ENCODE assay signal across 18 mouse cellular contexts in the genomic region with DNA sequence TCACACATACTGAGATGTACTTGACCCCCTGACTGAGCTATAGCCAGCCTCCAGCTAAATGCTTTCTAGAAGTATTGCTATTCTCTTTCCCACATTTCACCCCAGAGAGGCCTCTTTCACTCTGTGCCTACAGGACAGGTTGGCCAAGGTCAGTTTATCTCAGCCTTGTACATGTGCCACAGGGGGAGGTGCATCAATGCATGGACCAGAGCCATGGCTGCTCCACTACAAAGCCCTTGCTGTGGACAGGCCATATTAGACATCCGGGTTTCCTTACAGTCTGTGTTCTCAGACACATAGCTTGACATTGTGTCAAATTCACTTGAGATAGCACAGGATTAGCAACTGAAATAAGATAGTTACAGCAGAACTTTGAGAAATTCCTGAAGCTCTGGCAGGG. TPM values are rescaled to one million over a fixed set of nuclear protein-coding genes. Genes with fewer than 3 reads are reported as not detected.
DNase-seq lines count a peak whose midpoint lies in the region; ATAC-seq and TF ChIP-seq lines count a peak whose summit lies in the region.
"Had no signal": no experiment of that assay in that cellular context is flagged by ENCODE, and none has a peak within 500 bp of the region (broad histone marks: within the 10 kb centered on the region; RNA-seq: fewer than 3 reads in every experiment).

No protein-coding gene starts in this region.

- 10% methylated on average over 1 of the region's 1 CpGs for WGBS in liver, adult 2 months
- WGBS in forebrain, embryonic 15.5 days, result 89% methylated on average over 1 of the region's 1 CpGs

- H3K27me3 ChIP-seq in liver, adult 2 months (ENCODE audit: control insufficient read depth, insufficient read depth, low read length), result no peaks in the 10 kb centered on the region
- H3K27me3 ChIP-seq in forebrain, embryonic 15.5 days, result no peaks in the 10 kb centered on the region
- H3K27me3 ChIP-seq: midbrain, embryonic 13.5 days had no signal

- H3K4me1 ChIP-seq in liver, adult 2 months (ENCODE audit: control insufficient read depth, insufficient read depth, low read length), result peaks cover 2% of the 10 kb centered on the region
- H3K4me1 ChIP-seq in forebrain, embryonic 15.5 days, result no peaks in the 10 kb centered on the region
- H3K4me1 ChIP-seq: midbrain, embryonic 13.5 days had no signal

- peak; percentile 77 for DNase-seq in liver, adult 2 months (ENCODE audit: extremely low read depth, low read depth, low spot score)
- DNase-seq in liver, result no peak
- DNase-seq in adrenal gland, postnatal 10 days, result peak; percentile 75
- DNase-seq in heart, adult 9 months (ENCODE audit: low spot score in 2 of 2), result peak; percentile 52 to 72
- DNase-seq in heart, postnatal 36 days, result peak; percentile 43 to 46
- no peak for DNase-seq in left cerebral cortex, postnatal 25 days (ENCODE audit: low spot score in 2 of 2)
- DNase-seq: cerebellum, adult 8-10 months; embryo, embryonic 11 days; lung, postnatal 36 days had no signal

- H3K36me3 ChIP-seq in liver, adult 2 months (ENCODE audit: control insufficient read depth, insufficient read depth, low read length), result no peaks in the 10 kb centered on the region
- H3K36me3 ChIP-seq in forebrain, embryonic 15.5 days, result no peaks in the 10 kb centered on the region
- H3K36me3 ChIP-seq: G1E; midbrain, embryonic 13.5 days had no signal

- no peaks in the 10 kb centered on the region for H3K79me2 ChIP-seq in liver, adult 2 months (ENCODE audit: control insufficient read depth, insufficient read depth, low read length)

- no peak for ATAC-seq in forebrain, embryonic 15.5 days (replicated peaks)
- ATAC-seq: hindbrain, postnatal 0 days; midbrain, embryonic 13.5 days had no signal

- H3K4me2 ChIP-seq in forebrain, embryonic 15.5 days (replicated peaks), result no peak overlapping the region
- H3K4me2 ChIP-seq: midbrain, embryonic 13.5 days had no signal

- H3K4me3 ChIP-seq in liver, adult 2 months (ENCODE audit: insufficient read depth, low read depth, low read length), result no peak overlapping the region
- no peak overlapping the region for H3K4me3 ChIP-seq in forebrain, embryonic 15.5 days
- H3K4me3 ChIP-seq: layer of hippocampus, adult 2 months; left cerebral cortex, adult 2 months; midbrain, embryonic 13.5 days had no signal

- intact Hi-C loops in heart, postnatal 36 days (cut with DNase I), result no loop called here
- intact Hi-C loops in left cerebral cortex, postnatal 25 days (cut with DNase I), result no loop called here

- TF ChIP-seq CTCF in liver, adult 2 months (IDR thresholded peaks at IDR 0.05; ENCODE audit: low read depth, low read length), result no peak

- no peak overlapping the region for H3K27ac ChIP-seq in liver, adult 2 months (replicated peaks; ENCODE audit: insufficient read depth, low read depth, low read length)
- no peak overlapping the region for H3K27ac ChIP-seq in forebrain, embryonic 15.5 days (replicated peaks)
- H3K27ac ChIP-seq: hindbrain, postnatal 0 days; layer of hippocampus, adult 2 months; left cerebral cortex, adult 2 months; midbrain, embryonic 13.5 days had no signal

- H3K9me3 ChIP-seq in forebrain, embryonic 15.5 days, result no peaks in the 10 kb centered on the region
- H3K9me3 ChIP-seq: midbrain, embryonic 13.5 days had no signal

- H3K9ac ChIP-seq in liver, adult 2 months (ENCODE audit: low read depth, low read length), result no peak overlapping the region
- H3K9ac ChIP-seq in forebrain, embryonic 15.5 days (replicated peaks), result no peak overlapping the region
- H3K9ac ChIP-seq: midbrain, embryonic 13.5 days had no signal

- TF ChIP-seq POLR2A in liver, adult 2 months (IDR thresholded peaks at IDR 0.05; ENCODE audit: extremely low read depth, insufficient read depth, low read length), result no peak

RNA-seq across cellular contexts. Expression of a gene that starts 25.1 kb away (rescaled TPM):
- total RNA-seq in liver, adult 2 months (2014; rRNA removed), result 0.92 and 1.3 TPM in 2 replicates
- polyA plus RNA-seq in liver, adult 2 months (2012; rRNA removed), result 0.81 and 0.91 TPM in 2 replicates
- 10 to 100 TPM; 23.5 to 24.7 TPM for total RNA-seq in adrenal gland, postnatal 10 days (2021)
- 10 to 100 TPM in 1 of 2 experiments, 1 to 10 TPM in 1; 7.0 to 10.2 TPM for total RNA-seq in heart, postnatal 36 days (2021)
- 1 to 10 TPM; 3.3 to 4.7 TPM for total RNA-seq in left cerebral cortex, postnatal 25 days (2021)
- polyA plus RNA-seq in forebrain, embryonic 15.5 days (2015; fragmentation: Nextera tagmentation; extraction: Ambion mirVana), result 6.5 and 7.1 TPM in 2 replicates
- polyA plus RNA-seq: G1E had no signal

RNA-seq across cellular contexts. Expression of a gene that starts 47.9 kb away (rescaled TPM):
- 0.09 and 0.13 TPM in 2 replicates for total RNA-seq in liver, adult 2 months (2014; rRNA removed)
- polyA plus RNA-seq in liver, adult 2 months (2012; rRNA removed), result 0.05 TPM in 1 of 2 replicates, not detected in the other
- total RNA-seq in adrenal gland, postnatal 10 days (2021), result not detected
- total RNA-seq in heart, postnatal 36 days (2021), result under 1 TPM in 1 of 2 experiments, not detected in 1; 0.17 TPM
- total RNA-seq in left cerebral cortex, postnatal 25 days (2021), result not detected
- not detected in 2 replicates for polyA plus RNA-seq in forebrain, embryonic 15.5 days (2015; fragmentation: Nextera tagmentation; extraction: Ambion mirVana)
- total RNA-seq: gastrocnemius, postnatal 4 days; hindbrain, postnatal 0 days; layer of hippocampus, adult 2 months; left cerebral cortex, adult 2 months had no signal
- polyA plus RNA-seq: G1E; hindbrain, postnatal 0 days; limb, embryonic 14.5 days; midbrain, embryonic 13.5 days; urinary bladder, adult 2 months had no signal

Comparison
In these comparisons a context has a peak if more than half of its experiments do, and no peak if none do; other contexts are left out.
1. DNase-seq: peak in liver, adult 2 months (single experiment), adrenal gland, postnatal 10 days (single experiment), heart, adult 9 months (2 of 2) and heart, postnatal 36 days (2 of 2); none in liver (single experiment) and left cerebral cortex, postnatal 25 days (0 of 2).